Mouse (Mus musculus) hindbrain, embryonic 11.5 days (tissue): ENCODE measurements around the gene Fam186b. TPM values are rescaled to one million over a fixed set of nuclear protein-coding genes. Genes with fewer than 3 reads are reported as not detected.
"Not testable (repeated sequence)": the region's sequence is repeated elsewhere in the genome, so short reads cannot be mapped to it uniquely, and the experiment has no call there.

Source experiments
- ATAC-seq: fragments of 200-750 bp; cut with Nextera tagmentation; 2 replicates; pipeline ENCODE4 v1.8.0; 2017; ENCODE audit warnings: mild to moderate bottlenecking, moderate TSS enrichment, moderate library complexity; ENCODE audit not compliant: low FRiP score
- DNase-seq: peaks from one replicate; pipeline ENCODE4 v3.0.0-alpha.2; 2015; ENCODE audit warnings: low spot score
- H3K27ac ChIP-seq: fragments of 300-500 bp; sonication (generic); 2 replicates; pipeline ENCODE4 v1.5.1; 2014; ENCODE audit warnings: mild to moderate bottlenecking, low read depth, low read length
- H3K27me3 ChIP-seq: fragments of 300-500 bp; sonication (generic); 2 replicates; pipeline ENCODE4 v1.6.1; 2014; ENCODE audit warnings: mild to moderate bottlenecking, low read length, moderate library complexity, mixed read lengths; ENCODE audit not compliant: control insufficient read depth, insufficient read depth
- H3K36me3 ChIP-seq: fragments of 300-500 bp; sonication (generic); 2 replicates; pipeline ENCODE4 v1.6.1; 2014; ENCODE audit warnings: mild to moderate bottlenecking, low read length, moderate library complexity, mixed read lengths; ENCODE audit not compliant: control insufficient read depth, insufficient read depth
- H3K4me1 ChIP-seq: fragments of 300-500 bp; sonication (generic); replicated peaks from 2 replicates; pipeline ENCODE4 v1.6.1; 2014; ENCODE audit warnings: low read length, mixed read lengths; ENCODE audit not compliant: control insufficient read depth, insufficient read depth
- H3K4me2 ChIP-seq: fragments of 300-500 bp; sonication (generic); replicated peaks from 2 replicates; pipeline ENCODE4 v1.6.1; 2014; ENCODE audit warnings: mild to moderate bottlenecking, low read depth, low read length
- H3K4me3 ChIP-seq: fragments of 300-500 bp; sonication (generic); 2 replicates; pipeline ENCODE4 v1.5.1; 2014; ENCODE audit warnings: low read depth, low read length
- H3K9ac ChIP-seq: fragments of 300-500 bp; sonication (generic); 2 replicates; pipeline ENCODE4 v1.6.1; 2014; ENCODE audit warnings: low read depth, low read length
- H3K9me3 ChIP-seq: fragments of 300-500 bp; sonication (generic); 2 replicates; pipeline ENCODE4 v1.6.1; 2016; ENCODE audit warnings: low read length; ENCODE audit not compliant: control insufficient read depth
- WGBS: fragments of 180-500 bp; shearing (Covaris S2); extraction: QIAGEN DNeasy Blood & Tissue Kit; methylation state at CpG from one replicate; pipeline ENCODE4 v1.1.7; 2014; 5-methylcytosine and 5-hydroxymethylcytosine counted together
- polyA plus RNA-seq: library from polyadenylated mRNA; unstranded; fragments of >200 nt; fragmentation: Nextera tagmentation; extraction: Ambion mirVana; gene quantifications from 2 replicates; pipeline ENCODE4 v1.2.1, GENCODE M21; 2014

The Fam186b gene
- polyA plus RNA-seq, 1 experiment from 2014 or later, result 0.29 TPM

- ATAC-seq (peak; percentile 40), DNase-seq (peak; percentile 69)
- Histone ChIP-seq H3K9ac (no peak overlapping the region), H3K27ac (no peak overlapping the region), H3K4me1 (no peaks in the 10 kb centered on the region), H3K4me2 (peak overlapping the region; percentile 19), H3K9me3 (no peaks in the 10 kb centered on the region), H3K4me3 (no peak overlapping the region), H3K27me3 (no peaks in the 10 kb centered on the region), H3K36me3 (no peaks in the 10 kb centered on the region)
- 0% methylated on average over 7 of the region's 10 CpGs for WGBS
Observed at GRCm38 (mm10) chr15:99259730-99260252, 35.9 kb downstream of the Fam186b start.

- DNase-seq (no peak), ATAC-seq (peak; percentile 4; the same call in 1 of the 2 replicates)
- no peak overlapping the region for H3K9ac ChIP-seq
- H3K4me2 ChIP-seq, result peak overlapping the region; percentile 5; the same call in 1 of the 2 replicates
- no peak overlapping the region for H3K27ac ChIP-seq
- no peak overlapping the region for H3K4me3 ChIP-seq
- WGBS, result 63% methylated on average over 8 of the region's 8 CpGs
- no peaks in the 10 kb centered on the region for H3K9me3 ChIP-seq
- H3K4me1 ChIP-seq, result no peaks in the 10 kb centered on the region
- H3K27me3 ChIP-seq, result no peaks in the 10 kb centered on the region
- H3K36me3 ChIP-seq, result no peaks in the 10 kb centered on the region
Observed at GRCm38 (mm10) chr15:99259167-99259729, 36.4 kb downstream of the Fam186b start.

DNA sequence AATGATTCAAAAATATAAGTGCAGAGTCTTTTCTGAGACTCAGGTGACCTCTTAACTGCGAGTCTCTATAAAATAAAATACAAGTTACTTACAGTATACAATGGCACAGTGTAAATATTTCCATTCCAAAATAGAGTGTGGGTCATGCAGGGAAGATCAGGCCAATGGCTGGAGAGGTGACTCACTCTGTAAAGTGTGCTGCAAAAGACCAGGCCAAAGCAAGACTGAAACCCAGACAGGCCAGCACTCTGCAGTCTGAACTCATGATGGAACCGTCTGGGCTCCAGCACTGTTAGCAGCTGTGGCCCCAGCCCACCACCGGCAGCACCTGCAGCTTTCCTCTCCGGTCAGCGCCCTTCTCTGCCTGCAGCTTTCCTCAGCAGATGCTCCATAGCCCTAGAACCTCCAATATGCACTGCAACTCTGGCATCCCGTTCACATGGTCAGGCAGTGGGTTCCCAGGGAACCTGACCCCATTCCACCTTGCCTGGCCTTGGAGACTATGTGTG is 40.4 kb downstream of the Fam186b start:
- ATAC-seq (no peak), DNase-seq (no peak)
- Histone ChIP-seq H3K27me3 (no peaks in the 10 kb centered on the region), H3K9me3 (no peaks in the 10 kb centered on the region), H3K4me3 (no peak overlapping the region), H3K36me3 (no peaks in the 10 kb centered on the region), H3K27ac (no peak overlapping the region), H3K9ac (no peak overlapping the region), H3K4me1 (no peaks in the 10 kb centered on the region; the same call in 1 of the 2 replicates), H3K4me2 (no peak overlapping the region)
- 89% methylated on average over 6 of the region's 6 CpGs for WGBS

- Histone ChIP-seq H3K36me3 (no peaks in the 10 kb centered on the region), H3K9ac (no peak overlapping the region), H3K9me3 (no peaks in the 10 kb centered on the region), H3K4me3 (no peak overlapping the region), H3K4me2 (no peak overlapping the region), H3K27me3 (no peaks in the 10 kb centered on the region), H3K4me1 (no peaks in the 10 kb centered on the region; the same call in 1 of the 2 replicates), H3K27ac (no peak overlapping the region)
- ATAC-seq (no peak), DNase-seq (no peak)
- 87% methylated on average over 2 of the region's 2 CpGs for WGBS
Observed at GRCm38 (mm10) chr15:99254477-99255005, 41.1 kb downstream of the Fam186b start.

DNA sequence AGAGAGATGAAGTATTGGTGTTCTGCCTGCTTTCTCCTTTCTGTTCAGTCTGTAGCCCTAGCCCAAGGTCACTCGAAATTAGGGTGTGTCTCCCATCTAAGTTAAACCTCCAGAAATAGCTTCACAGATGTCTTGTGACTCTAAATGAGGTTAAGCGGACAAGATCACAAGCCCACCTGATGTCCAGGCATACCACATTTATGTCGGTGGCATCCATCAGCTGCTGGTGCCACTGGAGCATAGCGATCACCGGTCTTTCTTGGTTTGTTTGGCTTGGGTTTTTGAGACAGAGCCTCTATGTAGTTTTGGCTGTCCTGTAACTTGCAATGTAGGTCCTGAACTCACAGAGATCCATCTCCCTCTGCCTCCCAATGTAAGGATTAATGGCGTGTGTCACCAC is 41.9 kb downstream of the Fam186b start:
- no peak overlapping the region for H3K4me2 ChIP-seq
- WGBS, result 96% methylated on average over 6 of the region's 6 CpGs
- ATAC-seq, result no peak
- no peaks in the 10 kb centered on the region for H3K9me3 ChIP-seq
- no peaks in the 10 kb centered on the region; the same call in 1 of the 2 replicates for H3K4me1 ChIP-seq
- H3K9ac ChIP-seq, result no peak overlapping the region
- no peak overlapping the region for H3K4me3 ChIP-seq
- no peak overlapping the region for H3K27ac ChIP-seq
- DNase-seq, result no peak
- no peaks in the 10 kb centered on the region for H3K36me3 ChIP-seq
- H3K27me3 ChIP-seq, result no peaks in the 10 kb centered on the region

DNA sequence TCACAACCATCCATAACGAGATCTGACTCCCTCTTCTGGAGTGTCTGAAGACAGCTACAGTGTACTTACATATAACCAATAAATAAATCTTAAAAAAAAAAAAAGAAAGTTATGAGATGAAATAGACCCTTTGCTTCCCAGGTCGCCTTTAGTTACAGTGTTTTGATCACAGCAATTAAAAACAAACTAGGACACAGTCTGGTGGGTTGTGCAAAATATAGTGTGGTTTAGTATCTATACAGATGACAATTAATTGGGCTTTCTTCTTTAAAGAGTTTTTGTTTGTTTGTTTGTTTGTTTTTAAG is 42.6 kb downstream of the Fam186b start:
- not testable (repeated sequence) for DNase-seq, ATAC-seq, H3K9ac ChIP-seq, H3K27me3 ChIP-seq, H3K36me3 ChIP-seq, H3K4me2 ChIP-seq, H3K27ac ChIP-seq, H3K4me3 ChIP-seq, H3K4me1 ChIP-seq, H3K9me3 ChIP-seq
- WGBS, result 50% methylated on average over 2 of the region's 2 CpGs

DNA sequence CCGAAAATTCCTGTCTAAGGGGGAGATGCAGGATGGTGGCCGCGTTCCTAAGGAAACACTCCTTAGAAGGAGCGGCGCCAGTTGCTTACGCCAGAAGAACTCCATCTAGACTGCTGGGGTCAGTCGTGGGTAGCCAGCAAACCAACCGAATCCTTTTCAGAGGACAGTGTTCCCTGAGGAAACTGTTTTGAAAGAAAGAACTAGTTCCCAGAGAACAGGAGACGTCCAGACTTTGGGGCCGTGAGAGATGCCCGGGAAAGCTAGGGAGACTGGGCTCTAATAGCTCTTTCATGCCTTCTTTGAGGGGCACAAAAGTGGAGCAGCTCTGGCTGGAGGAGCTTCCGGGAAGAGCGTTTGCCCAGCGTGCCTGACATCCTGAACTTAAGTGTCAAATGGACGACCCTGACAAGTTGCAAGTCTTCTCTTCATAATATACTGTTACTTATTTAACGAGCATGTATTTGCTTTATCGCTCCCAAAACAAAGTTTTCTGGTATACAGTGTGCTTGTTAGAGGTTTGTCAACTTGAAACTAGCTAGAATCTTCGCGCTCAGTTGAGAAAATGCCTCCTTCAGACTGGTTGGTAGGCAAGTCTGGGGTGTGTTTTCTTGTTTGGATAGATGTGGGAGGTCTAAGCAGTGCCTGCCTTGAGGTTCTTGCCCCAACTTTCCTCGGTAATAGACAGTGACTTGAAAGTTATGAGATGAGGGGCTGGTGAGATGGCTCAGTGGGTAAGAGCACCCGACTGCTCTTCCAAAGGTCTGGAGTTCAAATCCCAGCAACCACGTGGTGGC is 43.1 kb downstream of the Fam186b start:
- Histone ChIP-seq H3K27me3 (no peaks in the 10 kb centered on the region), H3K4me2 (peak overlapping the region; percentile 59), H3K27ac (peak overlapping the region; percentile 88), H3K4me3 (peak overlapping the region; percentile 62), H3K36me3 (0 out of 2 replicates have a peak, but pooled peaks cover 2% of the 10 kb centered on the region), H3K9me3 (no peaks in the 10 kb centered on the region), H3K9ac (peak overlapping the region; percentile 29), H3K4me1 (no peaks in the 10 kb centered on the region; the same call in 1 of the 2 replicates)
- 6% methylated on average over 22 of the region's 22 CpGs for WGBS
- DNase-seq (no peak), ATAC-seq (peak; percentile 48)

GRCm38 (mm10) chr15:99251626-99252380 is 43.9 kb downstream of the Fam186b start, which contains the start of gene Mcrs1:
Gene Mcrs1 (minus strand): TSS chr15:99251961.
- peak within 1 kb of the TSS; percentile 62 for H3K4me3 ChIP-seq
- peak within 1 kb of the TSS; percentile 69 for H3K9ac ChIP-seq
- H3K36me3 ChIP-seq, result 0 out of 2 replicates have a peak, but pooled peaks cover 2% of the 10 kb centered on the region
- DNase-seq (peak; percentile 99), ATAC-seq (peak; percentile 93)
- H3K9me3 ChIP-seq, result no peaks in the 10 kb centered on the region
- no peaks in the 10 kb centered on the region; the same call in 1 of the 2 replicates for H3K4me1 ChIP-seq
- under 1% methylated on average over 52 of the region's 52 CpGs for WGBS
- peak within 1 kb of the TSS; percentile 59 for H3K4me2 ChIP-seq
- H3K27ac ChIP-seq, result peak within 1 kb of the TSS; percentile 88
- H3K27me3 ChIP-seq, result no peaks in the 10 kb centered on the region
